Comparison of ENCODE assay signal across 8 mouse cellular contexts in genomic region chr3:153689793-153690291, GRCm38 (mm10). TPM values are rescaled to one million over a fixed set of nuclear protein-coding genes. Genes with fewer than 3 reads are reported as not detected.
DNase-seq lines count a peak whose midpoint lies in the region; ATAC-seq lines count a peak whose summit lies in the region.

No protein-coding gene starts in this region.

- no peak overlapping the region for H3K4me3 ChIP-seq in intestine, embryonic 15.5 days (replicated peaks)
- peak overlapping the region; percentile 43 for H3K4me3 ChIP-seq in liver, embryonic 16.5 days (ENCODE audit: low read depth, low read length)

- WGBS in intestine, embryonic 15.5 days: 36% methylated on average over 11 of the region's 11 CpGs
- WGBS in liver, embryonic 16.5 days (ENCODE audit: insufficient replicate concordance): 27% methylated on average over 11 of the region's 11 CpGs

- H3K4me1 ChIP-seq in intestine, embryonic 15.5 days (replicated peaks): peaks cover 28% of the 10 kb centered on the region
- peaks cover 49% of the 10 kb centered on the region for H3K4me1 ChIP-seq in liver, embryonic 16.5 days (ENCODE audit: control insufficient read depth, low read depth, low read length)

- H3K27ac ChIP-seq in intestine, embryonic 15.5 days: peak overlapping the region; percentile 83
- H3K27ac ChIP-seq in liver, embryonic 16.5 days (ENCODE audit: low read length): peak overlapping the region; percentile 92

- no peaks in the 10 kb centered on the region for H3K27me3 ChIP-seq in intestine, embryonic 15.5 days (replicated peaks)
- H3K27me3 ChIP-seq in liver, embryonic 16.5 days (ENCODE audit: control insufficient read depth, insufficient read depth, low read depth, low read length): no peaks in the 10 kb centered on the region

- DNase-seq in embryo, embryonic 10 days (ENCODE audit: low spot score): peak; percentile 44
- DNase-seq in embryo, embryonic 9.5 days (ENCODE audit: extremely low spot score): no peak
- peak; percentile 88 for DNase-seq in c-Kit-positive CD71-positive TER-119-positive erythroid progenitor cells, embryonic 14.5 days (ENCODE audit: low spot score)
- no peak for DNase-seq in B cell, adult 2 months
- DNase-seq in left cerebral cortex, adult 9 months (ENCODE audit: low spot score in 2 of 2): no peak
- no peak for DNase-seq in layer of hippocampus, postnatal 36 days

- peak; percentile 86 for ATAC-seq in intestine, embryonic 15.5 days
- peak; percentile 97 for ATAC-seq in liver, embryonic 16.5 days (ENCODE audit: low read depth)

- H3K9me3 ChIP-seq in intestine, embryonic 15.5 days: no peaks in the 10 kb centered on the region
- 0 out of 2 replicates have a peak, but pooled peaks cover 2% of the 10 kb centered on the region for H3K9me3 ChIP-seq in liver, embryonic 16.5 days (replicated peaks; ENCODE audit: control insufficient read depth, low read length)

- no peak overlapping the region for H3K9ac ChIP-seq in intestine, embryonic 15.5 days
- peak overlapping the region; percentile 61 for H3K9ac ChIP-seq in liver, embryonic 16.5 days (ENCODE audit: low read depth, low read length)

- H3K4me2 ChIP-seq in intestine, embryonic 15.5 days (replicated peaks): peak overlapping the region; percentile 33; the same call in 1 of the 2 replicates
- peak overlapping the region; percentile 63 for H3K4me2 ChIP-seq in liver, embryonic 16.5 days (ENCODE audit: low read depth, low read length)

- no peaks in the 10 kb centered on the region for H3K36me3 ChIP-seq in intestine, embryonic 15.5 days
- no peaks in the 10 kb centered on the region for H3K36me3 ChIP-seq in liver, embryonic 16.5 days (ENCODE audit: control insufficient read depth, insufficient read depth)

RNA-seq across cellular contexts. Expression of gene St6galnac3, which starts 35.1 kb away (rescaled TPM):
- 34.5 and 35.1 TPM in 2 replicates for polyA plus RNA-seq in intestine, embryonic 15.5 days (2015; fragmentation: Nextera tagmentation; extraction: Ambion mirVana)
- 10.5 and 12.0 TPM in 2 replicates for polyA plus RNA-seq in liver, embryonic 16.5 days (2015; fragmentation: Nextera tagmentation; extraction: Ambion mirVana)
- 10 to 100 TPM; 25.2 to 28.9 TPM for total RNA-seq in layer of hippocampus, postnatal 36 days (2021)

Comparison
In these comparisons a context has a peak if more than half of its experiments do, and no peak if none do; other contexts are left out.
1. DNase-seq: peak in embryo, embryonic 10 days (single experiment) and c-Kit-positive CD71-positive TER-119-positive erythroid progenitor cells, embryonic 14.5 days (single experiment); none in embryo, embryonic 9.5 days (single experiment), B cell, adult 2 months (0 of 2), left cerebral cortex, adult 9 months (0 of 2) and layer of hippocampus, postnatal 36 days (0 of 2).